Mouse (Mus musculus): Measurements from ENCODE around the gene Kif5a. TPM values are rescaled to one million over a fixed set of nuclear protein-coding genes. Genes with fewer than 3 reads are reported as not detected.

Kif5a gene
- polyA plus RNA-seq, 1 experiment from 2014 or later = 0.70 TPM

DNA sequence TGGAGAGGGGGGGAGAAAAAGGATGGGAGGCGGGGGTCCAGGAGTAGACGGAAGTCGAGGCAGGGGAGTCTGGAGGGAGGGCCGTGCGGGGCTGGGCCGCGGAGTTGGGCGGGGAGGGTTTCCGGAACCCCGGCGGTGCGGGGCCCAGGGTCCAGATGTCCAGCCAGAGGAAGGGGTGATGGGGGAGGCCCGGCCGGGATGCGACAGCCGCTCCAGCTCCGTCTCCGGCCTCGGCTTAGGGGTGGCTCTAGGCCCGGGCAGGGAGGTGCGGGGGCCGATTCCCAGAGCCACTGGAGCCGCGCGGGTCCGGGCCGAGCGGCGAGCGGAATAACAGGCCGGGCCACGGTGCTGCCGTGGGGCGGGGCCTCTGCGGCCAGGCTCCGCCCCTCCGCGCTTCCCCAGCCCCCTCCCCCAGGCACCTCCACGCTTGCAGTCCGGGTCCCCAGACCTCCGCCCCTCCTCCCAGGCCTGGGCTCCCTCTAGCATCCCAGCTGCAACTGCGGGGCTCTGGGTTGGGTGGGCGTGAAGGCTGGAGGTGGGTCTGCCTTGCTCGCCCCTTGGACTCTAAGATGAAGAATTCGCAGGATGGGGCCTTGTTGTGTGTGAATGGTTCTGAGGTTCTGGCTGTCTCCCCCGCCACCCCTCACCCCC lies 74.6 kb downstream of the Kif5a start:
- Histone ChIP-seq H3K36me3 (ENCODE audit: control insufficient read depth, insufficient read depth) (no peaks in the 10 kb centered on the region; the same call in none of the 2 replicates), H3K4me1 (ENCODE audit: control insufficient read depth, insufficient read depth, low read length) (peaks cover 11% of the 10 kb centered on the region), H3K9me3 (replicated peaks; ENCODE audit: control insufficient read depth, low read length) (no peaks in the 10 kb centered on the region), H3K4me3 (ENCODE audit: low read length) (peak overlapping the region; percentile 67), H3K27me3 (ENCODE audit: control insufficient read depth, insufficient read depth, low read length) (peaks cover 19% of the 10 kb centered on the region), H3K4me2 (ENCODE audit: low read depth, low read length) (peak overlapping the region; percentile 93), H3K9ac (ENCODE audit: low read length) (peak overlapping the region; percentile 72), H3K27ac (ENCODE audit: low read length) (peak overlapping the region; percentile 74)
- WGBS = under 1% methylated on average over 41 of the region's 46 CpGs
- ATAC-seq (replicated peaks; ENCODE audit: extremely low read depth, insufficient read depth, low FRiP score) = peak; percentile 73

DNA sequence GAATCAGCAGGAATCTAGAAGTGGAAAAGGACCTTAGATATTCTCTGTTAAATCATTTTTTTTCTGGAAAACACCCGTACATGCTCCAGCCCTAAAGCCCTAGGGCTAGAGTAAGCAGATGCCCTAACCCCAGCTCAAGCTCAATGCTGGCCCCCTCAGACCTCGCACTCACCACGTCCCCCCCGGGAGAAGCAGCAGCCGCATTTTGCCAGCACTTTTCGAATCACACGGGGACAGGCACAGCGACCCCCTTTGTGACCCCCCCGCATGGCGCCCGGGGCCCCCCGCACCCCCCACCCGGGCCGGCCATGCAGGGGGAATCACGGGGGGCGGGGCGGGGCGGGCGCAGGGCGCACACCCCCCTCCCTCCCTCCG lies 75.1 kb downstream of the Kif5a start:
- peaks cover 11% of the 10 kb centered on the region for H3K4me1 ChIP-seq (ENCODE audit: control insufficient read depth, insufficient read depth, low read length)
- peak overlapping the region; percentile 93 for H3K4me2 ChIP-seq (ENCODE audit: low read depth, low read length)
- H3K9ac ChIP-seq (ENCODE audit: low read length) = peak overlapping the region; percentile 72
- H3K36me3 ChIP-seq (ENCODE audit: control insufficient read depth, insufficient read depth) = no peaks in the 10 kb centered on the region; the same call in 1 of the 2 replicates
- no peak for ATAC-seq (replicated peaks; ENCODE audit: extremely low read depth, insufficient read depth, low FRiP score)
- peaks cover 24% of the 10 kb centered on the region for H3K27me3 ChIP-seq (ENCODE audit: control insufficient read depth, insufficient read depth, low read length)
- no peaks in the 10 kb centered on the region for H3K9me3 ChIP-seq (replicated peaks; ENCODE audit: control insufficient read depth, low read length)
- peak overlapping the region; percentile 67 for H3K4me3 ChIP-seq (ENCODE audit: low read length)
- no peak overlapping the region for H3K27ac ChIP-seq (ENCODE audit: low read length)
- 2% methylated on average over 12 of the region's 21 CpGs for WGBS

DNA sequence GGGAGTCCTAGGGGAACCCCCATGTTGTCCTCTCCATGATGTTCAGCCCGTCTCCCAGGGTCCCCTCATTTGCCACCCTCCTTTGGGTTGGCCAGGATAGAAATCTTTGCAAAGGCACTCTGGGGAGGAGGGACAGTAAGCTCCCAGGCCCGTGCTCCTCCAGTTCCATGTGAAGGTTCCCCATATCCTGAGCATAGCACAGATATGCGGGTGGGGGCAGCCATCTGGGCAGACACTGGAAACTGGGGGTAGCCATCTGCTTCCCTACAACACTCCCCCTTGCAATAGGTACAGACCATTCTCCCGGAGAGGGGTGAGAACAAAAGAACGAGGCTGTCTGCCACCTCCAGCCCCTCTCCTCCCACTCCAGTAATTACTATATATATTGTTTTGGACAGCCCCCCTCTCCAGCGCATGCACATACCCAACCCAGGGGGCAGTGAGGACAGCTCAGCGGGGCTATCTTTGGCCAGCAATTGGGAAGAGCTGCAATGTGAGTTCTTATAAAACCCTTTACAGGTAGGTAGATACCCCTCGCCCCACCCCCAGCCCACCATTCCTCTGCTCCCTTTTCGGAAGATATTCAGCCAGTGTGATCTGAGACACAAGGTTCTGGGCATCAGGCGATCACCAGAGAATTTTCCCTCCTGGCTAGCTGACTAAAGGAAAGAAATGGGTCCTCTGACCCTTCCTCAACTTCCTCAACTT lies 75.6 kb downstream of the Kif5a start:
- Histone ChIP-seq H3K4me2 (ENCODE audit: low read depth, low read length) (peak overlapping the region; percentile 93), H3K36me3 (ENCODE audit: control insufficient read depth, insufficient read depth) (no peaks in the 10 kb centered on the region; the same call in 1 of the 2 replicates), H3K27ac (ENCODE audit: low read length) (no peak overlapping the region), H3K27me3 (ENCODE audit: control insufficient read depth, insufficient read depth, low read length) (peaks cover 26% of the 10 kb centered on the region), H3K9me3 (replicated peaks; ENCODE audit: control insufficient read depth, low read length) (no peaks in the 10 kb centered on the region), H3K4me1 (ENCODE audit: control insufficient read depth, insufficient read depth, low read length) (peaks cover 11% of the 10 kb centered on the region), H3K9ac (ENCODE audit: low read length) (no peak overlapping the region), H3K4me3 (ENCODE audit: low read length) (peak overlapping the region; percentile 67)
- 50% methylated on average over 10 of the region's 10 CpGs for WGBS
- ATAC-seq (replicated peaks; ENCODE audit: extremely low read depth, insufficient read depth, low FRiP score) = no peak

DNA sequence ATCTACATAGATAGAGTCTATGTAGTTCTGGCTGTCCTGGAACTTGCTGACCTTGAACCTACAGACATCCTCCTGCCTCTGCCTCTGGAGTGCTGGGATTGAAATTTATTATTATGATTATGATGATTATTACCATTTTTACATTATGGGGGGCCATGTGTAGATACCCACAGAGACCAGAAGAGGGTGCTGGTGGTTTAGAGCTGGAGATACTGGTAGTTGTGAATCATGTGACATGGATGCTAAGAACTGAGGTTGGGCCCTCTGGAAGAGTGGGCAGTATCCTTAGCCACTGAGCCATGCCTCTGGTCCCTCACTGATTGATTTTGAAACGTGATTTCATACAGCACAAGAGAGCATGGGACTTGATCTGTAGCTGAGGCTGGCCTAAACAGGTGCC lies 76.7 kb downstream of the Kif5a start:
- Histone ChIP-seq H3K27me3 (ENCODE audit: control insufficient read depth, insufficient read depth, low read length) (peaks cover 33% of the 10 kb centered on the region), H3K4me1 (ENCODE audit: control insufficient read depth, insufficient read depth, low read length) (peaks cover 11% of the 10 kb centered on the region), H3K36me3 (ENCODE audit: control insufficient read depth, insufficient read depth) (no peaks in the 10 kb centered on the region), H3K27ac (ENCODE audit: low read length) (no peak overlapping the region), H3K9me3 (replicated peaks; ENCODE audit: control insufficient read depth, low read length) (no peaks in the 10 kb centered on the region), H3K4me3 (ENCODE audit: low read length) (no peak overlapping the region), H3K9ac (ENCODE audit: low read length) (no peak overlapping the region), H3K4me2 (ENCODE audit: low read depth, low read length) (no peak overlapping the region)
- no peak for ATAC-seq (replicated peaks; ENCODE audit: extremely low read depth, insufficient read depth, low FRiP score)
- WGBS = 79% methylated on average over 1 of the region's 1 CpGs

DNA sequence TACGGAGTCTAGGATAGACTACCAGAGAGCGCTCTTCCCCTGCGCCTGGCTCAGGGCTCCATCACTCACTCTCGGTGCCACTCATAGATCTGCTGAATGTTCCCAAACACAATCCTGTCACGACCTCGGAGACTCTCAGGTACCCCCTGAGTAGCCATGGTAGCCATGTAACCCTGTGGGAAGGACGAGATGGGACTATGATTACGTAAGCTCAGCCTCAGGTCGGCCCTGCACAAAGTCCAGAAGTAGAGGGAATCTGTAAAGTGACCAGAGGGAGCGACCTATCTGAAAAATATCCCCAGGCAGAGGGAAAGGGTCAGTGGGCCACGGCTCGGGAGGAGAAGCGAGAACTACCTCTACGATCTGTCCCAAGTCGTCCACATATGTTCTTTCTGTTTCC lies 77.6 kb downstream of the Kif5a start:
- Histone ChIP-seq H3K36me3 (ENCODE audit: control insufficient read depth, insufficient read depth) (no peaks in the 10 kb centered on the region), H3K9ac (ENCODE audit: low read length) (no peak overlapping the region), H3K4me1 (ENCODE audit: control insufficient read depth, insufficient read depth, low read length) (peaks cover 12% of the 10 kb centered on the region), H3K4me2 (ENCODE audit: low read depth, low read length) (no peak overlapping the region), H3K27me3 (ENCODE audit: control insufficient read depth, insufficient read depth, low read length) (peaks cover 40% of the 10 kb centered on the region), H3K9me3 (replicated peaks; ENCODE audit: control insufficient read depth, low read length) (no peaks in the 10 kb centered on the region), H3K27ac (ENCODE audit: low read length) (no peak overlapping the region), H3K4me3 (ENCODE audit: low read length) (no peak overlapping the region)
- ATAC-seq (replicated peaks; ENCODE audit: extremely low read depth, insufficient read depth, low FRiP score) = no peak
- 80% methylated on average over 15 of the region's 15 CpGs for WGBS

DNA sequence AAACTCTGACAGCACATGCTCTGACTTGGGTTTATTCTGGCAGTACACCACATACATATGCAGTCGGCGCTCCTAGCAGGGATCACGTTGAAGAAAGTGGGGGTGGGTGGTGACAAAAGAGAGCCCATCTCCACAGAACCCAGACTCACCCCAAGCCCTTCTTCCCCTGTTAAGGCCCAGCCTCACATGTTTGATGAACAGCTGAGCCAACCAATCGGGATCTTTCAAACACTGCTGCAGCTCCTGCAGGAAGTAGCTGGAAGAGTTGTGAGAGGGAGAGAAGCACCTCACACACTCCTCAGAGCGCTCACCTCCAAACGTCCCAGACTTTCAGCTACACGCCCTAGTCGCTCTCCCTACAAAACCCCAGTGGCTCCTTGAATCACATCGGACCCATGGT lies 78.0 kb downstream of the Kif5a start:
- no peak for ATAC-seq (replicated peaks; ENCODE audit: extremely low read depth, insufficient read depth, low FRiP score)
- Histone ChIP-seq H3K27me3 (ENCODE audit: control insufficient read depth, insufficient read depth, low read length) (peaks cover 44% of the 10 kb centered on the region), H3K4me2 (ENCODE audit: low read depth, low read length) (no peak overlapping the region), H3K27ac (ENCODE audit: low read length) (no peak overlapping the region), H3K4me1 (ENCODE audit: control insufficient read depth, insufficient read depth, low read length) (peaks cover 16% of the 10 kb centered on the region), H3K9ac (ENCODE audit: low read length) (no peak overlapping the region), H3K4me3 (ENCODE audit: low read length) (no peak overlapping the region), H3K9me3 (replicated peaks; ENCODE audit: control insufficient read depth, low read length) (no peaks in the 10 kb centered on the region), H3K36me3 (ENCODE audit: control insufficient read depth, insufficient read depth) (no peaks in the 10 kb centered on the region)
- WGBS = 63% methylated on average over 9 of the region's 9 CpGs

DNA sequence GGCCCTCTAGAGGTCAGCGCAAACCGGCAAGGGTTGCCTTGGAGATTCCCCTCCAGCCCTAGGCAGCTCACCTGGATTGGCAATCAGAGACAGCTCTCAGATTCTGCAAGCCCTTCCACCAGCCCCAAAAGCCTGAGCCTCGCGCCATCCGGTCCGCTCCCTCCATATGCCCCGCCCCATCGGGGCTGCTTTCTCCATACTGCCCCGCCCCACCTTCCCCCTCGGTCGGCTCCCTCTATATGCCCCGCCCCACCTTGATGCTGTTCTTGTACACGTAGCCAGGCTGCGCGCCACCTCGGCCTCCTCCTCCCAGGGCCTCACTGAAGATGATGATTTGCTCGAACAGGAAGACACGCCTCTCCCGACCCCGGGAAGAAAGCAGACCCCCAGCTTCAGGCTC lies 79.4 kb downstream of the Kif5a start:
- no peaks in the 10 kb centered on the region for H3K36me3 ChIP-seq (ENCODE audit: control insufficient read depth, insufficient read depth)
- no peak for ATAC-seq (replicated peaks; ENCODE audit: extremely low read depth, insufficient read depth, low FRiP score)
- no peaks in the 10 kb centered on the region for H3K9me3 ChIP-seq (replicated peaks; ENCODE audit: control insufficient read depth, low read length)
- peaks cover 57% of the 10 kb centered on the region for H3K27me3 ChIP-seq (ENCODE audit: control insufficient read depth, insufficient read depth, low read length)
- peak overlapping the region; percentile 17 for H3K4me2 ChIP-seq (ENCODE audit: low read depth, low read length)
- H3K27ac ChIP-seq (ENCODE audit: low read length) = no peak overlapping the region
- peaks cover 13% of the 10 kb centered on the region for H3K4me1 ChIP-seq (ENCODE audit: control insufficient read depth, insufficient read depth, low read length)
- no peak overlapping the region for H3K9ac ChIP-seq (ENCODE audit: low read length)
- 20% methylated on average over 20 of the region's 20 CpGs for WGBS
- peak overlapping the region; percentile 24 for H3K4me3 ChIP-seq (ENCODE audit: low read length)

DNA sequence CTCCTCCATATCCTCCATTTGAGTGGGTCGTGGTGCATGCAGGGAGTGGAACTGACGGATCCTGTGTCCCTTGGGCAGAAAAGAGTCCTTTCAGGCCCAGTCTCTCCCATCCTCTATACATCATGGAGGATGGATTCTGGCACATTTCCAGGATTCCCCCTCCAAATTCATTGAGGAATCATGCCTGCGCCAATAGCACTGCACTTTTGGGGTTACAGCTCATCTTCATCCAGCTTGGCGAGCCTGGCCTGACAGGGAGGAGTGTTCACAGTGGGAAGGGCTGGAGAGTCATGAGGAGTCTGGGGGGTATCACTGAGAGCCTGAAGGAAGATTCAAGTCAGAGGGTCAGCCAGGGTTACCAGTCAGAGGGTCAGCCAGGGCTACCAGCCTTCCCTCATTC lies 80.5 kb downstream of the Kif5a start:
- no peaks in the 10 kb centered on the region for H3K36me3 ChIP-seq (ENCODE audit: control insufficient read depth, insufficient read depth)
- H3K27me3 ChIP-seq (ENCODE audit: control insufficient read depth, insufficient read depth, low read length) = peaks cover 67% of the 10 kb centered on the region
- H3K9ac ChIP-seq (ENCODE audit: low read length) = no peak overlapping the region
- no peaks in the 10 kb centered on the region for H3K9me3 ChIP-seq (replicated peaks; ENCODE audit: control insufficient read depth, low read length)
- peaks cover 19% of the 10 kb centered on the region for H3K4me1 ChIP-seq (ENCODE audit: control insufficient read depth, insufficient read depth, low read length)
- peak overlapping the region; percentile 7; the same call in 1 of the 2 replicates for H3K4me3 ChIP-seq (ENCODE audit: low read length)
- WGBS = 81% methylated on average over 4 of the region's 4 CpGs
- peak overlapping the region; percentile 17 for H3K4me2 ChIP-seq (ENCODE audit: low read depth, low read length)
- no peak for ATAC-seq (replicated peaks; ENCODE audit: extremely low read depth, insufficient read depth, low FRiP score)
- no peak overlapping the region for H3K27ac ChIP-seq (ENCODE audit: low read length)

DNA sequence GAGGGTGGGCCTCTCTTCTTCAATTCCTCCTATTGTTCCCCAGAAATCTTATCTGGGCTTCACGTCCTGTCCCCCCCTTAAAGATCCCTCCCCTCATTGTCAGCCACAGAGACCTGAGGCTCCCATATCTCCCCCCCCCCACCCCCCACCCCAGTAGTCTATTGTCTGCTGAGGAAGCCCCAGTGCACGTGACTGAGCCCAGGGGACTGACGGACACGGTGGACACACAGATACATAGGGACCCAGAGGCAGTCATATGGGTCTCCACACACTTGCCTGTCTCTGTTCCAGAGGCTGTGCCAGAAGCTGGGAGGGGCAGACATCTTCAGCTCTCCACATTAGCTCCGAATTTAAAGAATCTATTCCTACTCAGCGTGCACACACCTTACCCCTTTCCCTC lies 81.6 kb downstream of the Kif5a start:
- H3K9ac ChIP-seq (ENCODE audit: low read length) = no peak overlapping the region
- no peaks in the 10 kb centered on the region for H3K36me3 ChIP-seq (ENCODE audit: control insufficient read depth, insufficient read depth)
- H3K27me3 ChIP-seq (ENCODE audit: control insufficient read depth, insufficient read depth, low read length) = peaks cover 71% of the 10 kb centered on the region
- 60% methylated on average over 6 of the region's 6 CpGs for WGBS
- ATAC-seq (replicated peaks; ENCODE audit: extremely low read depth, insufficient read depth, low FRiP score) = no peak
- H3K9me3 ChIP-seq (replicated peaks; ENCODE audit: control insufficient read depth, low read length) = no peaks in the 10 kb centered on the region
- H3K27ac ChIP-seq (ENCODE audit: low read length) = no peak overlapping the region
- peaks cover 19% of the 10 kb centered on the region for H3K4me1 ChIP-seq (ENCODE audit: control insufficient read depth, insufficient read depth, low read length)
- peak overlapping the region; percentile 17; the same call in 1 of the 2 replicates for H3K4me2 ChIP-seq (ENCODE audit: low read depth, low read length)
- H3K4me3 ChIP-seq (ENCODE audit: low read length) = peak overlapping the region; percentile 27
